Mouse (Mus musculus): ENCODE measurements at regions not wholly inside any gene's neighbourhood (a gene's known extent, or its start where the extent isn't known, plus 50 kb on each side); places are given as distances from the start of the nearest gene placed in this dataset.

- no peak overlapping the region for H3K4me3 ChIP-seq (ENCODE audit: control insufficient read depth, insufficient read depth, low read length)
- no peak for DNase-seq
- H3K4me1 ChIP-seq (replicated peaks; ENCODE audit: control insufficient read depth, insufficient read depth, low read length), result peaks cover 5% of the 10 kb centered on the region
- no peak overlapping the region for H3K27ac ChIP-seq (ENCODE audit: control insufficient read depth, insufficient read depth, low read length)
- TF ChIP-seq CTCF (IDR thresholded peaks at IDR 0.05; ENCODE audit: borderline replicate concordance, control insufficient read depth, extremely low read depth, insufficient read depth, low read length, poor library complexity) (no peak), POLR2A (IDR thresholded peaks at IDR 0.05; ENCODE audit: control insufficient read depth, extremely low read depth, insufficient read depth, low read length, poor library complexity) (no peak)
- H3K36me3 ChIP-seq (ENCODE audit: control insufficient read depth, insufficient read depth, low read length), result no peaks in the 10 kb centered on the region
- WGBS, result 78% methylated on average over 16 of the region's 16 CpGs
- no peaks in the 10 kb centered on the region for H3K27me3 ChIP-seq (ENCODE audit: control insufficient read depth, insufficient read depth, low read length)
Measured at GRCm38 (mm10) chr2:173342605-173343260, 66.4 kb upstream of the Pmepa1 start.

- TF ChIP-seq CTCF (IDR thresholded peaks at IDR 0.05; ENCODE audit: borderline replicate concordance, control insufficient read depth, extremely low read depth, insufficient read depth, low read length, poor library complexity) (no peak), POLR2A (IDR thresholded peaks at IDR 0.05; ENCODE audit: control insufficient read depth, extremely low read depth, insufficient read depth, low read length, poor library complexity) (no peak)
- H3K27ac ChIP-seq (ENCODE audit: control insufficient read depth, insufficient read depth, low read length), result no peak overlapping the region
- 97% methylated on average over 2 of the region's 2 CpGs for WGBS
- no peaks in the 10 kb centered on the region for H3K27me3 ChIP-seq (ENCODE audit: control insufficient read depth, insufficient read depth, low read length)
- H3K4me1 ChIP-seq (replicated peaks; ENCODE audit: control insufficient read depth, insufficient read depth, low read length), result peaks cover 6% of the 10 kb centered on the region
- DNase-seq, result no peak
- H3K36me3 ChIP-seq (ENCODE audit: control insufficient read depth, insufficient read depth, low read length), result no peaks in the 10 kb centered on the region
- H3K4me3 ChIP-seq (ENCODE audit: control insufficient read depth, insufficient read depth, low read length), result no peak overlapping the region
Measured at GRCm38 (mm10) chr2:173343665-173344064, 67.3 kb upstream of the Pmepa1 start.

- peaks cover 10% of the 10 kb centered on the region for H3K4me1 ChIP-seq (replicated peaks; ENCODE audit: control insufficient read depth, insufficient read depth, low read length)
- 95% methylated on average over 5 of the region's 5 CpGs for WGBS
- no peak for DNase-seq
- no peak overlapping the region for H3K27ac ChIP-seq (ENCODE audit: control insufficient read depth, insufficient read depth, low read length)
- no peaks in the 10 kb centered on the region for H3K27me3 ChIP-seq (ENCODE audit: control insufficient read depth, insufficient read depth, low read length)
- no peak overlapping the region for H3K4me3 ChIP-seq (ENCODE audit: control insufficient read depth, insufficient read depth, low read length)
- H3K36me3 ChIP-seq (ENCODE audit: control insufficient read depth, insufficient read depth, low read length), result no peaks in the 10 kb centered on the region
- TF ChIP-seq POLR2A (IDR thresholded peaks at IDR 0.05; ENCODE audit: control insufficient read depth, extremely low read depth, insufficient read depth, low read length, poor library complexity) (no peak), CTCF (IDR thresholded peaks at IDR 0.05; ENCODE audit: borderline replicate concordance, control insufficient read depth, extremely low read depth, insufficient read depth, low read length, poor library complexity) (no peak)
Measured at GRCm38 (mm10) chr2:173344221-173344620, 67.9 kb upstream of the Pmepa1 start.

GRCm38 (mm10) chr2:173347341-173347740 is 71.0 kb upstream of the Pmepa1 start:
- no peak for DNase-seq

GRCm38 (mm10) chr2:173348757-173349156 is 72.4 kb upstream of the Pmepa1 start:
- Histone ChIP-seq H3K27ac (ENCODE audit: control insufficient read depth, insufficient read depth, low read length) (no peak overlapping the region), H3K4me1 (replicated peaks; ENCODE audit: control insufficient read depth, insufficient read depth, low read length) (peaks cover 25% of the 10 kb centered on the region), H3K27me3 (ENCODE audit: control insufficient read depth, insufficient read depth, low read length) (no peaks in the 10 kb centered on the region), H3K36me3 (ENCODE audit: control insufficient read depth, insufficient read depth, low read length) (no peaks in the 10 kb centered on the region), H3K4me3 (ENCODE audit: control insufficient read depth, insufficient read depth, low read length) (no peak overlapping the region)
- 48% methylated on average over 3 of the region's 3 CpGs for WGBS
- no peak for DNase-seq
- TF ChIP-seq POLR2A (IDR thresholded peaks at IDR 0.05; ENCODE audit: control insufficient read depth, extremely low read depth, insufficient read depth, low read length, poor library complexity) (no peak), CTCF (IDR thresholded peaks at IDR 0.05; ENCODE audit: borderline replicate concordance, control insufficient read depth, extremely low read depth, insufficient read depth, low read length, poor library complexity) (no peak)

More at GRCm38 (mm10) chr2:173347341-173347740, 71.0 kb upstream of the Pmepa1 start:
- Histone ChIP-seq H3K27ac (ENCODE audit: control insufficient read depth, insufficient read depth, low read length) (no peak overlapping the region), H3K36me3 (ENCODE audit: control insufficient read depth, insufficient read depth, low read length) (no peaks in the 10 kb centered on the region), H3K27me3 (ENCODE audit: control insufficient read depth, insufficient read depth, low read length) (no peaks in the 10 kb centered on the region), H3K4me1 (replicated peaks; ENCODE audit: control insufficient read depth, insufficient read depth, low read length) (peaks cover 27% of the 10 kb centered on the region), H3K4me3 (ENCODE audit: control insufficient read depth, insufficient read depth, low read length) (no peak overlapping the region)
- WGBS, result 77% methylated on average over 11 of the region's 11 CpGs
- TF ChIP-seq POLR2A (IDR thresholded peaks at IDR 0.05; ENCODE audit: control insufficient read depth, extremely low read depth, insufficient read depth, low read length, poor library complexity) (no peak), CTCF (IDR thresholded peaks at IDR 0.05; ENCODE audit: borderline replicate concordance, control insufficient read depth, extremely low read depth, insufficient read depth, low read length, poor library complexity) (no peak)

- TF ChIP-seq CTCF (IDR thresholded peaks at IDR 0.05; ENCODE audit: borderline replicate concordance, control insufficient read depth, extremely low read depth, insufficient read depth, low read length, poor library complexity) (no peak), POLR2A (IDR thresholded peaks at IDR 0.05; ENCODE audit: control insufficient read depth, extremely low read depth, insufficient read depth, low read length, poor library complexity) (0 out of 2 replicates have a peak, but pooled peaks have one; percentile 27)
- DNase-seq, result peak; percentile 67
- H3K27me3 ChIP-seq (ENCODE audit: control insufficient read depth, insufficient read depth, low read length), result no peaks in the 10 kb centered on the region
- peak overlapping the region; percentile 32 for H3K27ac ChIP-seq (ENCODE audit: control insufficient read depth, insufficient read depth, low read length)
- no peaks in the 10 kb centered on the region for H3K36me3 ChIP-seq (ENCODE audit: control insufficient read depth, insufficient read depth, low read length)
- WGBS, result 10% methylated on average over 9 of the region's 9 CpGs
- H3K4me1 ChIP-seq (replicated peaks; ENCODE audit: control insufficient read depth, insufficient read depth, low read length), result peaks cover 25% of the 10 kb centered on the region
- H3K4me3 ChIP-seq (ENCODE audit: control insufficient read depth, insufficient read depth, low read length), result no peak overlapping the region
Measured at GRCm38 (mm10) chr2:173349510-173349909, 73.2 kb upstream of the Pmepa1 start.

All from thymus, adult 2 months (tissue).